Mouse (Mus musculus) erythroblast, embryonic 14.5 days (primary cell): ENCODE data around the gene Dnajb6.

Experiments
- GATA1 ChIP-seq: IDR thresholded peaks from 2 replicates; pipeline ENCODE4 v1.6.1; 2012; ENCODE audit warnings: low read length, inconsistent platforms, mixed read lengths
- TAL1 ChIP-seq: IDR thresholded peaks from 3 replicates; pipeline ENCODE4 v1.6.1; 2012; ENCODE audit warnings: low read length, inconsistent platforms, mixed read lengths

DNA sequence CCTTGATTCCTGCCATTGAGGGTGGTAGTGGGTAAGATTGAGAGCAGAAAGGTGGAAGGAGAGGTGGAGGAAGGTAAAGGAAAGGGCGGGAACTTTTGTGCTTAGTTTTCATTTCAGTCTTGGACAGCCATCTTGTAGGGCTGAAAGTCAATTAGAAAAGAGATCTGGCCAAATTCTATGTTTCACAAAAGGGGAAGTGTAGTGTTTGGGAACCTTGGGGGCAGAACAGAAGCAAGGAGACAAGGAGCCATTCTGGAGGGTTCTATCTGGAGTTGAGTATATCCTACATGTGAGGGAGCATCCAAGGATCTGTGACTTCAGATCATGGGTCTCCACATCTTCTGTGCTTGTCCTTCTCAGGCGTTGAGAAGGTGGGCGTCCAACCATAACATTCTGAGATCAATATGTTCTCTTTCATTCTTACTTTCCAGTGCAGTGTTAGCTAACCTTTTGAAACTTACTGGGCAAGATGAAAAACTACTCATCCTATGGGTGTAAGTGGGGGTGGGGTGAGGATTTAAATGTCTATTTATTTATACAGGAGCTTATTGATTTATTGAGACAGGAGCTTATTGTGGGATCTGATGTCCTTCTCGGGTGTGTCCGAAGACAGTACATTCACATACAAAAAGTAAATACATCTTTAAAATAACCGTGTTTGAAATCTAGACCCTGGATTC, 517 bp upstream of the Dnajb6 start:
- TF ChIP-seq TAL1 (no peak), GATA1 (no peak)
